Mouse (Mus musculus): ENCODE data around the gene Gm8212. TPM values are rescaled to one million over a fixed set of nuclear protein-coding genes. Genes with fewer than 3 reads are reported as not detected.
"Not testable (repeated sequence)": the region's sequence is repeated elsewhere in the genome, so short reads cannot be mapped to it uniquely, and the experiment has no call there.

Gm8212 gene
- polyA plus RNA-seq (2015; fragmentation: Nextera tagmentation; extraction: Ambion mirVana): not detected in 2 replicates

DNA sequence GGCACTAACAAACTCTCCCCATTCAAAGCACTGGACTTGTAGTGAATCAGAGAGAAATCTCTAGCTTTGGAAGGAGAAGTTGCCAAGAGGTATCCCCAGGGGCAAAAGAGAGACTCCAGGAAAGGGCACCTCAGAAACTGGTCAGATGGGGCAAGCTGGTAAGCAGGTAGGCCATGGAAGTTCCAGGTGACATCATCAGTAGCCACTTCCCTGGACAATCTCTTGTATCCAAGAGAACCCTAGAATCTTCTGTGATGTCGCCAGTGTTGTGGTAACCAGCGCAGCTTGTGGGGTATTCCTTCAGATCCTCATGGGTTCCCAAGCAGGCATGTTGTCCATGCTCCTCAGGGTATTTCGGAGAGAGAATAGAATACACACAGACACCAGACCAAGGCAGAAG is at the start of gene Gm8212:
Gene Gm8212 (plus strand): TSS at position 301 of the 400 bp plus-strand sequence.
- not testable (repeated sequence) for H3K27ac ChIP-seq (replicated peaks); H3K36me3 ChIP-seq; H3K4me1 ChIP-seq; H3K9me3 ChIP-seq; H3K4me3 ChIP-seq; H3K4me2 ChIP-seq (replicated peaks); H3K27me3 ChIP-seq; H3K9ac ChIP-seq (replicated peaks); ATAC-seq (replicated peaks)
- WGBS: 92% methylated on average over 2 of the region's 3 CpGs

DNA sequence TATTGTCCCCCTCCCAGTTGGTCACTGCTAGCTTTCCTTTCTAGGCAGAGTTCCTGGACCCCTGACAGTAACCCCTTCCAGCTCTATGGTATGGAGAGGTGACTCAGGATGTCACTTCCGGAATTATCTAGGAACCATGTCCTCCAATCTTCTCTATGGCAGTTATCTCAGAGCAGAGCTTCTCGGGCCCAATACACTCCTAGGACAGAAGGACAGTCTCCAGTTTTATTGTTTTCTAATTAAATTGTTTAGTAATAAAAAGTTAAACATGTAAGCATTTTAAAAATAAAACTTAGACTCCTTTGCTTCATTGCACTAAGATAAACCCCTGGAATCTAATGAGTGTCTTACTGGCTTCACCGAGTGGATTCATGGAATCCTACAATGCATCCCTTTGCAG is 15.7 kb downstream of the Gm8212 start, which contains the start of gene 4930503E14Rik:
Gene 4930503E14Rik (minus strand): TSS at position 101 of the 400 bp plus-strand sequence.
- not testable (repeated sequence) for H3K9me3 ChIP-seq; H3K27me3 ChIP-seq; H3K9ac ChIP-seq (replicated peaks); H3K4me1 ChIP-seq; H3K36me3 ChIP-seq; ATAC-seq (replicated peaks); H3K27ac ChIP-seq (replicated peaks); H3K4me3 ChIP-seq; H3K4me2 ChIP-seq (replicated peaks)
- WGBS: 91% methylated on average over 3 of the region's 3 CpGs

DNA sequence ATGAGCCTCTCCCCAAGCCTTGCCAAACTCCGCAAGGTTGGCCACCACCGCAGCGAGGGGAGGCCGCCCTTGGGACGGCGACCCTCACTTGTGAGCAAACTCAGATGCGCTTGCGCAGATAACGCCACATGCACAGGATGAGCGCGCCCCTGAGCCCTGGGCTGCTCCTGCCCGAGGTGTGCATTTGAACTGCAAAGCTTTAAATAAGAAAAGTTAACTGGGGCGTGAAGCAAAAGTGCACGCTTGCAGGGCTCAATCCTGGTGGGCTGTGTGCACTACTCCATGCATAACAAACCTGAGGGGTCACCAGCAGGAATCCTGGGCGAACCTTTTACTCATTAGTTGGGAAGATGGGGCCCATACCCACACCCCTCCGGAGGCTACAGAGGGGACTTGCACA is 50.6 kb downstream of the Gm8212 start:
- Histone ChIP-seq H3K27me3 (no peaks in the 10 kb centered on the region), H3K9me3 (no peaks in the 10 kb centered on the region), H3K4me3 (no peak overlapping the region), H3K9ac (replicated peaks) (no peak overlapping the region), H3K4me1 (no peaks in the 10 kb centered on the region), H3K4me2 (replicated peaks) (no peak overlapping the region), H3K36me3 (no peaks in the 10 kb centered on the region), H3K27ac (replicated peaks) (no peak overlapping the region)
- 95% methylated on average over 16 of the region's 16 CpGs for WGBS
- ATAC-seq (replicated peaks): no peak

Other genes with a start within 250 kb of the Gm8212 start
- gene Ang5, start 240.6 kb upstream of the Gm8212 start, polyA plus RNA-seq (2015; fragmentation: Nextera tagmentation; extraction: Ambion mirVana): not detected in 2 replicates
- not detected in 2 replicates for gene Ang6, start 195.4 kb upstream of the Gm8212 start, polyA plus RNA-seq (2015; fragmentation: Nextera tagmentation; extraction: Ambion mirVana)
- gene Ear2, start 95.0 kb upstream of the Gm8212 start, polyA plus RNA-seq (2015; fragmentation: Nextera tagmentation; extraction: Ambion mirVana): not detected in 2 replicates
- gene Gm3327, start 73.8 kb upstream of the Gm8212 start, polyA plus RNA-seq (2015; fragmentation: Nextera tagmentation; extraction: Ambion mirVana): not detected in 2 replicates
- not detected in 2 replicates for gene 4930503E14Rik, start 15.6 kb downstream of the Gm8212 start, polyA plus RNA-seq (2015; fragmentation: Nextera tagmentation; extraction: Ambion mirVana)
- gene Gm8220, start 87.9 kb downstream of the Gm8212 start, polyA plus RNA-seq (2015; fragmentation: Nextera tagmentation; extraction: Ambion mirVana): not detected in 2 replicates
- gene Gm5930, start 140.9 kb downstream of the Gm8212 start, polyA plus RNA-seq (2015; fragmentation: Nextera tagmentation; extraction: Ambion mirVana): not detected in 2 replicates
- gene Gm8229, start 167.7 kb downstream of the Gm8212 start, polyA plus RNA-seq (2015; fragmentation: Nextera tagmentation; extraction: Ambion mirVana): not detected in 2 replicates
- not detected in 2 replicates for gene Gm3371, start 213.0 kb downstream of the Gm8212 start, polyA plus RNA-seq (2015; fragmentation: Nextera tagmentation; extraction: Ambion mirVana)
- gene Gm8232, start 236.0 kb downstream of the Gm8212 start, polyA plus RNA-seq (2015; fragmentation: Nextera tagmentation; extraction: Ambion mirVana): not detected in 2 replicates